Mouse (Mus musculus) neural tube, embryonic 15.5 days (tissue): ENCODE measurements around the gene Mvp. TPM values are rescaled to one million over a fixed set of nuclear protein-coding genes. Genes with fewer than 3 reads are reported as not detected.

Source experiments
- ATAC-seq: fragments of 200-750 bp; cut with Nextera tagmentation; 2 replicates; pipeline ENCODE4 v1.8.0; 2017; ENCODE audit warnings: mild to moderate bottlenecking, moderate TSS enrichment, moderate library complexity; ENCODE audit not compliant: low FRiP score
- H3K27ac ChIP-seq: fragments of 300-500 bp; sonication (generic); replicated peaks from 2 replicates; pipeline ENCODE4 v1.5.1; 2015; ENCODE audit warnings: mild to moderate bottlenecking, inconsistent platforms
- H3K27me3 ChIP-seq: fragments of 300-500 bp; sonication (generic); replicated peaks from 2 replicates; pipeline ENCODE4 v1.6.1; 2015; ENCODE audit warnings: inconsistent platforms
- H3K36me3 ChIP-seq: fragments of 300-500 bp; sonication (generic); 2 replicates; pipeline ENCODE4 v1.6.1; 2015; ENCODE audit warnings: inconsistent platforms
- H3K4me1 ChIP-seq: fragments of 300-500 bp; sonication (generic); 2 replicates; pipeline ENCODE4 v1.6.1; 2015; ENCODE audit warnings: inconsistent platforms
- H3K4me2 ChIP-seq: fragments of 300-500 bp; sonication (generic); 2 replicates; pipeline ENCODE4 v1.6.1; 2015; ENCODE audit warnings: inconsistent platforms, mild to moderate bottlenecking, moderate library complexity
- H3K4me3 ChIP-seq: fragments of 300-500 bp; sonication (generic); replicated peaks from 2 replicates; pipeline ENCODE4 v1.5.1; 2015; ENCODE audit warnings: mild to moderate bottlenecking, inconsistent platforms
- H3K9ac ChIP-seq: fragments of 300-500 bp; sonication (generic); replicated peaks from 2 replicates; pipeline ENCODE4 v1.6.1; 2015; ENCODE audit warnings: mild to moderate bottlenecking, inconsistent platforms
- H3K9me3 ChIP-seq: fragments of 300-500 bp; sonication (generic); replicated peaks from 2 replicates; pipeline ENCODE4 v1.6.1; 2016; ENCODE audit warnings: inconsistent platforms
- WGBS: fragments of 180-500 bp; shearing (Covaris S2); methylation state at CpG from one replicate; pipeline ENCODE4 v1.1.7; 2015; ENCODE audit warnings: mixed read lengths; 5-methylcytosine and 5-hydroxymethylcytosine counted together
- polyA plus RNA-seq: library from polyadenylated mRNA; unstranded; fragments of >200 nt; fragmentation: Nextera tagmentation; extraction: Ambion mirVana; gene quantifications from 2 replicates; pipeline ENCODE4 v1.2.1, GENCODE M21; 2015

The Mvp gene
- polyA plus RNA-seq, 1 experiment from 2014 or later: 5.2 TPM

GRCm38 (mm10) chr7:127011051-127011450 is 3.4 kb downstream of the Mvp start:
- WGBS: 96% methylated on average over 2 of the region's 2 CpGs
- ATAC-seq: no peak
- no peak overlapping the region for H3K4me2 ChIP-seq
- no peaks in the 10 kb centered on the region for H3K9me3 ChIP-seq
- H3K9ac ChIP-seq: no peak overlapping the region
- no peak overlapping the region for H3K4me3 ChIP-seq
- H3K36me3 ChIP-seq: peaks cover 24% of the 10 kb centered on the region
- no peaks in the 10 kb centered on the region for H3K27me3 ChIP-seq
- no peak overlapping the region for H3K27ac ChIP-seq
- H3K4me1 ChIP-seq: peaks cover 29% of the 10 kb centered on the region

GRCm38 (mm10) chr7:127009307-127010085 is 4.9 kb downstream of the Mvp start:
- no peaks in the 10 kb centered on the region for H3K9me3 ChIP-seq
- no peak overlapping the region for H3K9ac ChIP-seq
- H3K36me3 ChIP-seq: peaks cover 15% of the 10 kb centered on the region
- ATAC-seq: no peak
- no peak overlapping the region for H3K4me3 ChIP-seq
- H3K4me1 ChIP-seq: peaks cover 13% of the 10 kb centered on the region
- H3K4me2 ChIP-seq: no peak overlapping the region
- 0 out of 2 replicates have a peak overlapping the region, but pooled peaks have one; percentile 24 for H3K27ac ChIP-seq
- 84% methylated on average over 17 of the region's 17 CpGs for WGBS
- no peaks in the 10 kb centered on the region for H3K27me3 ChIP-seq

- Histone ChIP-seq H3K4me1 (peaks cover 3% of the 10 kb centered on the region), H3K4me2 (no peak overlapping the region), H3K27me3 (no peaks in the 10 kb centered on the region), H3K27ac (peak overlapping the region; percentile 24), H3K36me3 (peaks cover 7% of the 10 kb centered on the region), H3K9ac (no peak overlapping the region), H3K4me3 (no peak overlapping the region), H3K9me3 (no peaks in the 10 kb centered on the region)
- ATAC-seq: no peak
- WGBS: 54% methylated on average over 9 of the region's 9 CpGs
Observed at GRCm38 (mm10) chr7:127008239-127009019, 6.0 kb downstream of the Mvp start.

- Histone ChIP-seq H3K4me2 (no peak overlapping the region), H3K36me3 (no peaks in the 10 kb centered on the region), H3K27me3 (no peaks in the 10 kb centered on the region), H3K9ac (no peak overlapping the region), H3K9me3 (no peaks in the 10 kb centered on the region), H3K4me1 (no peaks in the 10 kb centered on the region), H3K27ac (no peak overlapping the region), H3K4me3 (no peak overlapping the region)
- 88% methylated on average over 6 of the region's 6 CpGs for WGBS
- no peak for ATAC-seq
Observed at GRCm38 (mm10) chr7:127007313-127008024, 7.0 kb downstream of the Mvp start.

DNA sequence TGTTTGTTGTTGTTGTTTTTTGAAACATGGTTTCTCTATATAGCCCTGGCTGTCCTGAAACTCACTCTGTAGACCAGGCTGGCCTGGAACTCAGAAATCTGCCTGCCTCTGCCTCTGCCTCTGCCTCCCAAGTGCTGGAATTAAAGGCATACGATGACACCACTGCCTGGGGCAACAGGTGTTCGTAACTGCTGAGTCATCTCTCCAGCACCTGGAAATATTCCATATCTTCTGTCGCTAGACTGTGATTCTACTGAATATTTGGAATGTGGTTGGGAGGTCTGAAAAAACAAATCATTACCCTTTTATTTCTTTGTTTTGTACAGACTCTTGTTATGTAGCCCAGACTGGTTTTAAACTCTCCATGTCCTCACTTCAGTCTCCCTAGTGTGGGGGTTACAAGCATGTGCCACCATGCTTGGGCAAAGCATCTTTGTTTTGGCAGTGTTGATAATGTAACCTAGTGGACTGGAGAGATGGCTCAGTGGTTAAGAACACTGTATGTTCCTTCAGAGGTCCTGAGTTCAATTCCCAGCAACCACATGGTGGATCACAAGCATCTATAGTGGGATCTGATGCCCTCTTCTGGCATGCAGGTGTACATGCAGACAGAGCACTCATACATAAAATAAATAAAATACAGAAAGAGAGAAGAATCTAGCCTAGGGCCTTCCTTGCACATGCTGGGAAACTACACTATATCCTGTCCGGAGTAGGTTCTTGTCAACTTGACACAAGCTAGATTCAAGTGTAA is 10.1 kb downstream of the Mvp start:
- H3K9me3 ChIP-seq: no peaks in the 10 kb centered on the region
- WGBS: 91% methylated on average over 4 of the region's 4 CpGs
- H3K4me3 ChIP-seq: no peak overlapping the region
- no peaks in the 10 kb centered on the region for H3K36me3 ChIP-seq
- no peak overlapping the region for H3K4me2 ChIP-seq
- H3K9ac ChIP-seq: no peak overlapping the region
- H3K4me1 ChIP-seq: no peaks in the 10 kb centered on the region
- ATAC-seq: no peak
- no peaks in the 10 kb centered on the region for H3K27me3 ChIP-seq
- H3K27ac ChIP-seq: no peak overlapping the region

DNA sequence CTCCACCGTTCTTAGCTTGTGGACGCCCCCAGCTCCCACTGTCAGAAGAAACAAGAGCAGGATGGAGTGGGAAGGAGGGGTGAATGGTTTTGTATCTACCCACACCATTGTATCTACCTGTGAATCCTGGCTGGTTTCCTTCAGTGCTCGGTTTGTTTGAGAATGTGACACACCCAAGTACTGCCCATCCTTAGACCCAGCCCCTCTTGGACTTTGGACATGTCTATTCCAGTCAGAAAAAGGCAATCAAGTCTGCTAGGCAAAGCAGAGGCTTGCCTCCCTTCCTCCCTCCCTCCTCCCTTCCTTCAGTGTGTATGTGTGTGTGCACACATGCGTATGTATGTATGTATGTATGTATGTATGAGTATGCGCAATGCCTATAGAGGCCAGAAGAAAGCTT is 10.8 kb downstream of the Mvp start:
- H3K9ac ChIP-seq: no peak overlapping the region
- no peaks in the 10 kb centered on the region for H3K4me1 ChIP-seq
- no peak for ATAC-seq
- no peaks in the 10 kb centered on the region for H3K9me3 ChIP-seq
- H3K27ac ChIP-seq: no peak overlapping the region
- no peaks in the 10 kb centered on the region for H3K27me3 ChIP-seq
- 93% methylated on average over 5 of the region's 5 CpGs for WGBS
- H3K4me3 ChIP-seq: no peak overlapping the region
- no peaks in the 10 kb centered on the region for H3K36me3 ChIP-seq
- H3K4me2 ChIP-seq: no peak overlapping the region

GRCm38 (mm10) chr7:126999568-126999967 is 14.9 kb downstream of the Mvp start:
- Histone ChIP-seq H3K27ac (no peak overlapping the region), H3K4me3 (no peak overlapping the region), H3K36me3 (no peaks in the 10 kb centered on the region), H3K27me3 (no peaks in the 10 kb centered on the region), H3K4me1 (no peaks in the 10 kb centered on the region), H3K9me3 (no peaks in the 10 kb centered on the region), H3K4me2 (no peak overlapping the region), H3K9ac (no peak overlapping the region)
- WGBS: 82% methylated on average over 10 of the region's 10 CpGs
- no peak for ATAC-seq

DNA sequence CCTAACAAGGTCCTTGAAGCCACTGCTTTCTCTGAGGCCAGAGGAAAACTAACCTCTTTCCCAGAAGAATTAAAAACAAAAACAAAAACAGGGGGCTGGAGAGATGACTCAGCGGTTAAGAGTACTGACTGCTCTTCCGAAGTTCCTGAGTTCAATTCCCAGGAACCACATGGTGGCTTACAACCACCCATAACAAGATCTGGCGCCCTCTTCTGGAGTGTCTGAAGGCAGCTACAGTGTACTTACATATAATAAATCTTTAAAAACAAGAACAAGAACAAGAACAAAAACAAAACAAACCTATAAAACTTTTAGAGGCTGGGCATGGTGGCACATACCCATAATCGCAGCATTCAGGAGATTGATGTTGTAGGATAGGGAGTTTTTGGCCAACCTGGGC is 18.0 kb downstream of the Mvp start:
- 85% methylated on average over 4 of the region's 4 CpGs for WGBS
- no peak overlapping the region for H3K4me3 ChIP-seq
- no peaks in the 10 kb centered on the region for H3K36me3 ChIP-seq
- H3K27me3 ChIP-seq: no peaks in the 10 kb centered on the region
- no peaks in the 10 kb centered on the region for H3K9me3 ChIP-seq
- H3K9ac ChIP-seq: no peak overlapping the region
- no peak for ATAC-seq
- no peaks in the 10 kb centered on the region for H3K4me1 ChIP-seq
- H3K4me2 ChIP-seq: no peak overlapping the region
- H3K27ac ChIP-seq: no peak overlapping the region

- H3K4me1 ChIP-seq: no peaks in the 10 kb centered on the region
- H3K27ac ChIP-seq: no peak overlapping the region
- no peak overlapping the region for H3K4me3 ChIP-seq
- H3K9me3 ChIP-seq: no peaks in the 10 kb centered on the region
- H3K4me2 ChIP-seq: no peak overlapping the region
- no peak for ATAC-seq
- no peaks in the 10 kb centered on the region for H3K27me3 ChIP-seq
- H3K9ac ChIP-seq: no peak overlapping the region
- 74% methylated on average over 8 of the region's 8 CpGs for WGBS
- no peaks in the 10 kb centered on the region for H3K36me3 ChIP-seq
Observed at GRCm38 (mm10) chr7:126988816-126989215, 25.6 kb downstream of the Mvp start.

DNA sequence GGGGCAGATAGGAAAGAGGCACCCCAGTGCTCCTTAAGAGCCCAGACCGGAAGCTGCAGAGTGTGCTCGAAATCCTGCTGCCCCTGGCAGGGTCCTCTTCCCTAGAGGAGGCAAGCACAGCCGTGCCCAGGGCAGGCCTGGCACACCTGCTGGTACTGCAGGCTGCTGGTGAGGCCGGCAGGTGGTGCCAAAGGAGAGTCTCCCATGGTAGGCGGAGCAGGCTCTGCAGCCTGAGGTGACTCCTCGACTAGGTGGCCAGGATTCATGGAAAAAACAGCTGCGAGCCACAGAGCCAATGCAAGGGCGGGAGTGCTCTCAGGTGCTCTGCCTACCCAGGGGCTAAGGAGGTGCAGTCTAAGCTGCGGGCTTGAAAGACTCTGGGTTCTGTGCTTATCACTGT is 28.1 kb downstream of the Mvp start:
- H3K27me3 ChIP-seq: no peaks in the 10 kb centered on the region
- ATAC-seq: no peak
- no peaks in the 10 kb centered on the region for H3K4me1 ChIP-seq
- H3K36me3 ChIP-seq: peaks cover 3% of the 10 kb centered on the region; the same call in 1 of the 2 replicates
- no peaks in the 10 kb centered on the region for H3K9me3 ChIP-seq
- no peak overlapping the region for H3K4me3 ChIP-seq
- H3K9ac ChIP-seq: no peak overlapping the region
- no peak overlapping the region for H3K27ac ChIP-seq
- WGBS: 48% methylated on average over 9 of the region's 9 CpGs
- no peak overlapping the region for H3K4me2 ChIP-seq
